Mouse (Mus musculus) heart, adult 2 months (tissue): Measurements from ENCODE around the gene Tulp2. TPM values are rescaled to one million over a fixed set of nuclear protein-coding genes. Genes with fewer than 3 reads are reported as not detected.

Experiments
- DNase-seq, 2 experiments: peaks; one replicate each; pipeline ENCODE4 v3.0.0; 2021
- H3K27ac ChIP-seq: fragments of 200-600 bp; 2 replicates; pipeline ENCODE4 v1.8.1; 2022
- H3K27me3 ChIP-seq: fragments of 200-500 bp; 2 replicates; pipeline ENCODE4 v1.6.1; 2012; ENCODE audit warnings: mild to moderate bottlenecking, low read length, inconsistent platforms, mixed read lengths; ENCODE audit not compliant: control insufficient read depth, insufficient read depth
- H3K36me3 ChIP-seq: fragments of 200-500 bp; 2 replicates; pipeline ENCODE4 v1.6.1; 2012; ENCODE audit warnings: low read length, inconsistent platforms; ENCODE audit not compliant: control insufficient read depth, insufficient read depth
- H3K4me1 ChIP-seq: fragments of 200-500 bp; 2 replicates; pipeline ENCODE4 v1.6.1; 2011; ENCODE audit warnings: low read length; ENCODE audit not compliant: control insufficient read depth, insufficient read depth
- H3K4me3 ChIP-seq: fragments of 200-600 bp; 2 replicates; pipeline ENCODE4 v1.8.1; 2022
- H3K79me2 ChIP-seq: fragments of 200-500 bp; replicated peaks from 2 replicates; pipeline ENCODE4 v1.6.1; 2012; ENCODE audit warnings: mild to moderate bottlenecking, inconsistent platforms, low read length, moderate library complexity, mixed read lengths; ENCODE audit not compliant: control insufficient read depth, insufficient read depth
- H3K9ac ChIP-seq: fragments of 200-500 bp; 2 replicates; pipeline ENCODE4 v1.6.1; 2012; ENCODE audit warnings: low read depth, mild to moderate bottlenecking, control low read depth, inconsistent platforms, low read length, mixed read lengths
- CTCF ChIP-seq: fragments of 200-600 bp; IDR thresholded peaks from 2 replicates; pipeline ENCODE4 v1.8.1; 2022; ENCODE audit warnings: antibody characterized with exemption, mild to moderate bottlenecking, moderate library complexity
- EP300 ChIP-seq: fragments of 200-500 bp; IDR thresholded peaks from 2 replicates; pipeline ENCODE4 v1.6.1; 2011; ENCODE audit warnings: low read depth, low read length, control low read depth; ENCODE audit not compliant: insufficient read depth
- POLR2A ChIP-seq: fragments of 200-500 bp; IDR thresholded peaks from 2 replicates; pipeline ENCODE4 v1.6.1; 2011; ENCODE audit warnings: mild to moderate bottlenecking, low read depth, low read length, control low read depth; ENCODE audit not compliant: insufficient read depth
- whole genome bisulfite sequencing: fragments of 180-500 bp; shearing (Covaris S2); methylation state at CpG from one replicate; pipeline ENCODE4 v1.1.7; 2018; 5-methylcytosine and 5-hydroxymethylcytosine counted together
- intact Hi-C: fragments of 180-260 bp; cut with DNase I; formaldehyde crosslinking; loops from one replicate; pipeline ENCODE4 v1.15.1; 2025
- polyA plus RNA-seq: library from polyadenylated mRNA; depleted of rRNA; stranded (reverse); fragments of >200 nt; gene quantifications from 2 replicates; pipeline ENCODE4 v1.2.3, GENCODE M21; 2012
- total RNA-seq, 2 experiments: library from RNA; stranded (reverse); gene quantifications; 2 replicates each; pipeline ENCODE4 v1.2.3; 2021

Tulp2 gene
- total and polyA plus RNA-seq, 3 experiments: 0.27 TPM; not detected in 2

- no peaks in the 10 kb centered on the region for H3K27me3 ChIP-seq
- no peak within 1 kb of the TSS for H3K9ac ChIP-seq
- no peaks in the 10 kb centered on the region for H3K36me3 ChIP-seq
- H3K4me3 ChIP-seq: no peak within 1 kb of the TSS
- WGBS: 79% methylated on average over 12 of the region's 12 CpGs
- intact Hi-C loops: no loop called here
- DNase-seq: no peak
- no peak within 1 kb of the TSS for H3K27ac ChIP-seq
- H3K79me2 ChIP-seq: no peaks in the 10 kb centered on the region
- H3K4me1 ChIP-seq: peaks cover 1% of the 10 kb centered on the region; the same call in 1 of the 2 replicates
- TF ChIP-seq CTCF (no peak), EP300 (no peak), POLR2A (no peak)
Measured at GRCm38 (mm10) chr7:45486761-45487415, 5.2 kb downstream of the Tulp2 start, which contains the start of gene Gm45808. TSS of gene Gm45808 (minus strand) at chr7:45486811.

- Histone ChIP-seq H3K9ac (no peak overlapping the region), H3K27me3 (no peaks in the 10 kb centered on the region), H3K4me1 (peaks cover 1% of the 10 kb centered on the region; the same call in 1 of the 2 replicates), H3K79me2 (no peaks in the 10 kb centered on the region), H3K36me3 (no peaks in the 10 kb centered on the region), H3K27ac (no peak overlapping the region; the same call in 1 of the 2 replicates), H3K4me3 (no peak overlapping the region)
- 71% methylated on average over 11 of the region's 11 CpGs for WGBS
- intact Hi-C loops: no loop called here
- no peak for DNase-seq
- TF ChIP-seq EP300 (no peak), POLR2A (no peak), CTCF (no peak)
Measured at GRCm38 (mm10) chr7:45487861-45488292, 6.2 kb downstream of the Tulp2 start.

- peak; percentile 81 to 84 for DNase-seq
- intact Hi-C loops: no loop called here
- Histone ChIP-seq H3K36me3 (no peaks in the 10 kb centered on the region), H3K4me1 (peaks cover 4% of the 10 kb centered on the region), H3K27me3 (no peaks in the 10 kb centered on the region), H3K9ac (peak within 1 kb of the TSS; percentile 63), H3K27ac (peak within 1 kb of the TSS; percentile 71), H3K4me3 (peak within 1 kb of the TSS; percentile 59), H3K79me2 (no peaks in the 10 kb centered on the region)
- 18% methylated on average over 38 of the region's 38 CpGs for WGBS
- TF ChIP-seq CTCF (no peak), POLR2A (peak; percentile 80)
Measured at GRCm38 (mm10) chr7:45488293-45489204, 6.9 kb downstream of the Tulp2 start, which contains the start of gene Dhdh. TSS of gene Dhdh (minus strand) at chr7:45488805.

- no peak for DNase-seq
- no peaks in the 10 kb centered on the region for H3K36me3 ChIP-seq
- H3K9ac ChIP-seq: no peak overlapping the region
- intact Hi-C loops: no loop called here
- TF ChIP-seq POLR2A (no peak), CTCF (no peak), EP300 (no peak)
- 73% methylated on average over 7 of the region's 7 CpGs for WGBS
- no peaks in the 10 kb centered on the region for H3K27me3 ChIP-seq
- H3K79me2 ChIP-seq: no peaks in the 10 kb centered on the region
- H3K27ac ChIP-seq: no peak overlapping the region
- no peak overlapping the region for H3K4me3 ChIP-seq
- H3K4me1 ChIP-seq: peaks cover 4% of the 10 kb centered on the region
Measured at GRCm38 (mm10) chr7:45489578-45489977, 7.9 kb downstream of the Tulp2 start.

GRCm38 (mm10) chr7:45490822-45491221 lies 9.1 kb downstream of the Tulp2 start:
- H3K79me2 ChIP-seq: no peaks in the 10 kb centered on the region
- no peak for DNase-seq
- no peak overlapping the region for H3K9ac ChIP-seq
- no peaks in the 10 kb centered on the region for H3K27me3 ChIP-seq
- no peak for TF ChIP-seq CTCF
- no peak for TF ChIP-seq POLR2A
- TF ChIP-seq EP300: no peak
- peak overlapping the region; percentile 41; the same call in 1 of the 2 replicates for H3K27ac ChIP-seq
- no peak overlapping the region for H3K4me3 ChIP-seq
- intact Hi-C loops: no loop called here
- H3K36me3 ChIP-seq: no peaks in the 10 kb centered on the region
- H3K4me1 ChIP-seq: peaks cover 4% of the 10 kb centered on the region
- 54% methylated on average over 9 of the region's 9 CpGs for WGBS

GRCm38 (mm10) chr7:45491264-45491663 lies 9.6 kb downstream of the Tulp2 start:
- H3K9ac ChIP-seq: no peak overlapping the region
- H3K36me3 ChIP-seq: no peaks in the 10 kb centered on the region
- H3K79me2 ChIP-seq: no peaks in the 10 kb centered on the region
- TF ChIP-seq EP300 (no peak), CTCF (no peak), POLR2A (0 out of 2 replicates have a peak, but pooled peaks have one; percentile 8)
- no peak for DNase-seq
- H3K27ac ChIP-seq: peak overlapping the region; percentile 41; the same call in 1 of the 2 replicates
- H3K27me3 ChIP-seq: no peaks in the 10 kb centered on the region
- peaks cover 4% of the 10 kb centered on the region for H3K4me1 ChIP-seq
- 15% methylated on average over 3 of the region's 3 CpGs for WGBS
- H3K4me3 ChIP-seq: no peak overlapping the region
- intact Hi-C loops: no loop called here
